ENCODE assay signal across 19 mouse cellular contexts in genomic region chr8:108978362-108978750, GRCm38 (mm10).
DNase-seq lines count a peak whose midpoint lies in the region; ATAC-seq and TF ChIP-seq lines count a peak whose summit lies in the region.
"Had no signal": no experiment of that assay in that cellular context is flagged by ENCODE, and none has a peak within 500 bp of the region (broad histone marks: within the 10 kb centered on the region; RNA-seq: fewer than 3 reads in every experiment).

No protein-coding gene starts in this region.

- no peak overlapping the region for H3K9ac ChIP-seq in embryonic facial prominence, embryonic 11.5 days (replicated peaks; ENCODE audit: low read length)
- 0 out of 2 replicates have a peak overlapping the region, but pooled peaks have one; percentile 5 for H3K9ac ChIP-seq in limb, embryonic 11.5 days (ENCODE audit: low read length)
- no peak overlapping the region for H3K9ac ChIP-seq in midbrain, postnatal 0 days (replicated peaks; ENCODE audit: low read length, poor library complexity, severe bottlenecking)
- H3K9ac ChIP-seq: heart, embryonic 15.5 days; hindbrain, embryonic 13.5 days had no signal

- H3K4me3 ChIP-seq in embryonic facial prominence, embryonic 11.5 days (ENCODE audit: low read depth, low read length) = no peak overlapping the region
- no peak overlapping the region for H3K4me3 ChIP-seq in limb, embryonic 11.5 days (ENCODE audit: low read depth, low read length)
- no peak overlapping the region for H3K4me3 ChIP-seq in midbrain, postnatal 0 days (ENCODE audit: low read depth, low read length)
- H3K4me3 ChIP-seq: heart, embryonic 15.5 days; hindbrain, embryonic 13.5 days had no signal

- no peaks in the 10 kb centered on the region for H3K27me3 ChIP-seq in embryonic facial prominence, embryonic 11.5 days (ENCODE audit: control insufficient read depth, insufficient read depth, low read length)
- H3K27me3 ChIP-seq in limb, embryonic 11.5 days (ENCODE audit: control insufficient read depth, insufficient read depth, low read length) = no peaks in the 10 kb centered on the region
- H3K27me3 ChIP-seq in midbrain, postnatal 0 days (ENCODE audit: insufficient read depth, low read length) = no peaks in the 10 kb centered on the region
- H3K27me3 ChIP-seq: heart, embryonic 15.5 days; hindbrain, embryonic 13.5 days had no signal

- peak; percentile 44; the same call in 1 of the 2 replicates for ATAC-seq in embryonic facial prominence, embryonic 11.5 days (replicated peaks; ENCODE audit: insufficient number of reproducible peaks, low FRiP score, low TSS enrichment, low read depth)
- no peak for ATAC-seq in limb, embryonic 11.5 days (ENCODE audit: insufficient number of reproducible peaks, low FRiP score, low TSS enrichment, low read depth)
- ATAC-seq in midbrain, postnatal 0 days (ENCODE audit: low FRiP score) = no peak
- ATAC-seq: lung, postnatal 0 days had no signal

- no peaks in the 10 kb centered on the region for H3K4me1 ChIP-seq in embryonic facial prominence, embryonic 11.5 days (ENCODE audit: control insufficient read depth, insufficient read depth, low read length)
- H3K4me1 ChIP-seq in limb, embryonic 11.5 days (ENCODE audit: control insufficient read depth, insufficient read depth, low read length) = peaks cover 7% of the 10 kb centered on the region; the same call in 1 of the 2 replicates
- H3K4me1 ChIP-seq in midbrain, postnatal 0 days (ENCODE audit: insufficient read depth, low read length) = no peaks in the 10 kb centered on the region; the same call in 1 of the 2 replicates
- H3K4me1 ChIP-seq: heart, embryonic 15.5 days; hindbrain, embryonic 13.5 days had no signal

- TF ChIP-seq CTCF in midbrain, postnatal 0 days (IDR thresholded peaks at IDR 0.05) = no peak

- H3K9me3 ChIP-seq in embryonic facial prominence, embryonic 11.5 days (replicated peaks; ENCODE audit: control insufficient read depth, low read length) = no peaks in the 10 kb centered on the region
- H3K9me3 ChIP-seq in limb, embryonic 11.5 days (ENCODE audit: control insufficient read depth, low read length) = no peaks in the 10 kb centered on the region
- no peaks in the 10 kb centered on the region for H3K9me3 ChIP-seq in midbrain, postnatal 0 days (ENCODE audit: low read length)

- no peak overlapping the region for H3K4me2 ChIP-seq in embryonic facial prominence, embryonic 11.5 days (ENCODE audit: low read depth, low read length)
- peak overlapping the region; percentile 13 for H3K4me2 ChIP-seq in limb, embryonic 11.5 days (ENCODE audit: low read depth, severe bottlenecking)
- no peak overlapping the region for H3K4me2 ChIP-seq in midbrain, postnatal 0 days (ENCODE audit: low read depth, low read length, poor library complexity, severe bottlenecking)
- H3K4me2 ChIP-seq: heart, embryonic 15.5 days; hindbrain, embryonic 13.5 days; midbrain, embryonic 11.5 days had no signal

- DNase-seq in embryo, embryonic 10 days (ENCODE audit: low spot score) = peak; percentile 62
- no peak for DNase-seq in embryo, embryonic 9.5 days (ENCODE audit: extremely low spot score)
- DNase-seq in embryonic facial prominence, embryonic 11.5 days (ENCODE audit: low spot score) = peak; percentile 89
- DNase-seq in limb, embryonic 11.5 days (ENCODE audit: low spot score) = peak; percentile 57
- DNase-seq in adipocyte (ENCODE audit: low spot score) = no peak
- no peak for DNase-seq in midbrain, postnatal 0 days (ENCODE audit: low spot score)
- DNase-seq in left cerebral cortex, adult 18-20 months (ENCODE audit: low spot score in 2 of 2) = no peak
- DNase-seq: cerebellum, adult 11-12 months; cerebellum, postnatal 25 days; heart, postnatal 36 days; kidney, adult 11 months; layer of hippocampus, adult 9-11 months; left cerebral cortex, postnatal 4 days; thymus, adult 18-20 months; thymus, postnatal 36 days had no signal

- peak overlapping the region; percentile 73 for H3K27ac ChIP-seq in embryonic facial prominence, embryonic 11.5 days (replicated peaks; ENCODE audit: low read depth, low read length)
- H3K27ac ChIP-seq in limb, embryonic 11.5 days (replicated peaks; ENCODE audit: low read depth, low read length) = peak overlapping the region; percentile 70
- H3K27ac ChIP-seq in midbrain, postnatal 0 days (ENCODE audit: low read depth, low read length) = no peak overlapping the region
- H3K27ac ChIP-seq: heart, embryonic 15.5 days; hindbrain, embryonic 13.5 days had no signal

- WGBS in embryonic facial prominence, embryonic 11.5 days = 33% methylated on average over 7 of the region's 7 CpGs
- 31% methylated on average over 7 of the region's 7 CpGs for WGBS in limb, embryonic 11.5 days
- WGBS in midbrain, postnatal 0 days = 82% methylated on average over 7 of the region's 7 CpGs

- no peaks in the 10 kb centered on the region for H3K36me3 ChIP-seq in embryonic facial prominence, embryonic 11.5 days (replicated peaks; ENCODE audit: control insufficient read depth, insufficient read depth, low read depth, low read length)
- no peaks in the 10 kb centered on the region for H3K36me3 ChIP-seq in limb, embryonic 11.5 days (ENCODE audit: control insufficient read depth, insufficient read depth, low read length)
- no peaks in the 10 kb centered on the region for H3K36me3 ChIP-seq in midbrain, postnatal 0 days (ENCODE audit: insufficient read depth, low read length)
- H3K36me3 ChIP-seq: heart, embryonic 15.5 days; hindbrain, embryonic 13.5 days had no signal

Comparison
In these comparisons a context has a peak if more than half of its experiments do, and no peak if none do; other contexts are left out.
1. DNase-seq: peak in embryo, embryonic 10 days (single experiment), embryonic facial prominence, embryonic 11.5 days (single experiment) and limb, embryonic 11.5 days (single experiment); none in embryo, embryonic 9.5 days (single experiment), adipocyte (single experiment), midbrain, postnatal 0 days (single experiment) and left cerebral cortex, adult 18-20 months (0 of 2).